Mouse (Mus musculus) midbrain, postnatal 0 days (tissue): ENCODE results near the gene Hmgcs1. TPM values are rescaled to one million over a fixed set of nuclear protein-coding genes. Genes with fewer than 3 reads are reported as not detected.
A peak's percentile ranks its signal among the peaks of the same experiment; 100 is the strongest.

Experiments
- ATAC-seq: fragments of 200-750 bp; cut with Nextera tagmentation; 2 replicates; pipeline ENCODE4 v1.8.0; 2017; ENCODE audit warnings: moderate number of reproducible peaks, mild to moderate bottlenecking, moderate TSS enrichment, moderate library complexity; ENCODE audit not compliant: low FRiP score
- DNase-seq: peaks from one replicate; pipeline ENCODE4 v3.0.0-alpha.2; 2015; ENCODE audit warnings: low spot score
- H3K27ac ChIP-seq: fragments of 300-500 bp; sonication (generic); 2 replicates; pipeline ENCODE4 v1.5.1; 2014; ENCODE audit warnings: low read depth, mild to moderate bottlenecking, low read length, mixed read lengths
- H3K27me3 ChIP-seq: fragments of 300-500 bp; sonication (generic); 2 replicates; pipeline ENCODE4 v1.6.1; 2014; ENCODE audit warnings: low read length, control low read depth, mixed read lengths; ENCODE audit not compliant: insufficient read depth
- H3K36me3 ChIP-seq: fragments of 300-500 bp; sonication (generic); 2 replicates; pipeline ENCODE4 v1.6.1; 2014; ENCODE audit warnings: low read length, control low read depth, mixed read lengths; ENCODE audit not compliant: insufficient read depth
- H3K4me1 ChIP-seq: fragments of 300-500 bp; sonication (generic); 2 replicates; pipeline ENCODE4 v1.6.1; 2014; ENCODE audit warnings: mild to moderate bottlenecking, control low read depth, antibody characterized with exemption, low read length, mixed read lengths; ENCODE audit not compliant: insufficient read depth
- H3K4me2 ChIP-seq: fragments of 300-500 bp; sonication (generic); 2 replicates; pipeline ENCODE4 v1.6.1; 2014; ENCODE audit warnings: low read depth, mild to moderate bottlenecking, low read length, mixed read lengths; ENCODE audit not compliant: poor library complexity, severe bottlenecking
- H3K4me3 ChIP-seq: fragments of 300-500 bp; sonication (generic); 2 replicates; pipeline ENCODE4 v1.5.1; 2014; ENCODE audit warnings: low read depth, mild to moderate bottlenecking, low read length, moderate library complexity
- H3K9ac ChIP-seq: fragments of 300-500 bp; sonication (generic); replicated peaks from 2 replicates; pipeline ENCODE4 v1.6.1; 2014; ENCODE audit warnings: mild to moderate bottlenecking, low read length, moderate library complexity, mixed read lengths; ENCODE audit not compliant: poor library complexity, severe bottlenecking
- H3K9me3 ChIP-seq: fragments of 300-500 bp; sonication (generic); 2 replicates; pipeline ENCODE4 v1.6.1; 2016; ENCODE audit warnings: low read length, control low read depth
- CTCF ChIP-seq: IDR thresholded peaks from 2 replicates; pipeline ENCODE4 v1.5.1; 2016; ENCODE audit warnings: antibody characterized with exemption, mild to moderate bottlenecking
- WGBS: fragments of 180-500 bp; shearing (Covaris S2); extraction: QIAGEN DNeasy Blood & Tissue Kit; methylation state at CpG from one replicate; pipeline ENCODE4 v1.1.7; 2014; 5-methylcytosine and 5-hydroxymethylcytosine counted together
- polyA plus RNA-seq: library from polyadenylated mRNA; unstranded; fragments of >200 nt; fragmentation: Nextera tagmentation; extraction: Ambion mirVana; gene quantifications from 2 replicates; pipeline ENCODE4 v1.2.1, GENCODE M21; 2015
- total RNA-seq: library from RNA; depleted of rRNA; stranded (reverse); fragments of >200 nt; gene quantifications from 2 replicates; pipeline ENCODE4 v1.2.3, GENCODE M21; 2014

Hmgcs1 gene
- total and polyA plus RNA-seq, 2 experiments from 2014 or later = 291 to 428 TPM

DNA sequence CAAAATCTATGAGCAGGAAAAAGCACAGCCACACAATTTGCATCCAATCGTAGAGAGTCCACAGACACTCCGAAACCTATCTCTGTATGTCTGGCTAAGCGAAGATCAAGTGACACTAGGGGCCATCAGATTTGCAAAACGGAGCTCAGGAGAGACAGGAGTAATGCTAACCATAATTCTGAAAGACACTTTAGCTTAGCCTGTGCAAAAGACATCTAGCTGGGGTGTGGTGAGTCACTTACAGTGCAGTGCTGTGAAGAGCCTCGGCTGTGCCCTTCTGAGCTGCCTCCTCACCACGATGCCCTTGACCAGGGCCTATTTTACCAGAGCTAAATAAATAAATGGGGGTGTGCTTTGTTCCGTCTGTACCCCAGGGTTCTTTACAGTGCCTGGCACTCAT lies 39.2 kb downstream of the Hmgcs1 start:
- ATAC-seq (no peak), DNase-seq (no peak)
- Histone ChIP-seq H3K4me1 (no peaks in the 10 kb centered on the region), H3K27me3 (no peaks in the 10 kb centered on the region), H3K9ac (no peak overlapping the region), H3K27ac (no peak overlapping the region), H3K36me3 (no peaks in the 10 kb centered on the region), H3K4me3 (no peak overlapping the region), H3K4me2 (no peak overlapping the region), H3K9me3 (no peaks in the 10 kb centered on the region)
- 93% methylated on average over 7 of the region's 7 CpGs for WGBS
- TF ChIP-seq CTCF = no peak

DNA sequence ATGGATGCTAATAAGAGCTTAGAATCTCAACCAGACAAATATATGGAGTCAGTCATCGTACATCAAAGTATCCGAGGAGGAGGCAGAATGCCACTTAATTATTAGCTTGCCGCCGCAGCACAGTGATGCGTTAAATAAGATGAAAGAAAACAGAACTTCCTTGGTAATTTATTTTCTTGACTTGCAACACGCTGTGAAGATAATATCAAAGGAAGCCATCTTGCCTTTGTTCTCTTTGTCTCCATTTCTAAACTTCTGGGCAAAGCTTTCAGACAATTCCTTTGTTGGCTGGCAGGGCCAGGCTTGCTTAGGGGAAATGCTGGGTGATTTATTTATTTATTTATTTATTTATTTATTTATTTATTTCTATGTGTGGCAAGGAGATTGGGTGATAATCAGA lies 41.3 kb downstream of the Hmgcs1 start:
- WGBS = 23% methylated on average over 6 of the region's 6 CpGs
- H3K27ac ChIP-seq = no peak overlapping the region
- H3K9ac ChIP-seq = no peak overlapping the region
- H3K4me2 ChIP-seq = no peak overlapping the region
- peak; percentile 21 for DNase-seq
- no peaks in the 10 kb centered on the region for H3K9me3 ChIP-seq
- H3K36me3 ChIP-seq = no peaks in the 10 kb centered on the region
- H3K4me3 ChIP-seq = no peak overlapping the region
- no peaks in the 10 kb centered on the region for H3K4me1 ChIP-seq
- TF ChIP-seq CTCF = no peak
- ATAC-seq = peak; percentile 52; the same call in 1 of the 2 replicates
- no peaks in the 10 kb centered on the region for H3K27me3 ChIP-seq

DNA sequence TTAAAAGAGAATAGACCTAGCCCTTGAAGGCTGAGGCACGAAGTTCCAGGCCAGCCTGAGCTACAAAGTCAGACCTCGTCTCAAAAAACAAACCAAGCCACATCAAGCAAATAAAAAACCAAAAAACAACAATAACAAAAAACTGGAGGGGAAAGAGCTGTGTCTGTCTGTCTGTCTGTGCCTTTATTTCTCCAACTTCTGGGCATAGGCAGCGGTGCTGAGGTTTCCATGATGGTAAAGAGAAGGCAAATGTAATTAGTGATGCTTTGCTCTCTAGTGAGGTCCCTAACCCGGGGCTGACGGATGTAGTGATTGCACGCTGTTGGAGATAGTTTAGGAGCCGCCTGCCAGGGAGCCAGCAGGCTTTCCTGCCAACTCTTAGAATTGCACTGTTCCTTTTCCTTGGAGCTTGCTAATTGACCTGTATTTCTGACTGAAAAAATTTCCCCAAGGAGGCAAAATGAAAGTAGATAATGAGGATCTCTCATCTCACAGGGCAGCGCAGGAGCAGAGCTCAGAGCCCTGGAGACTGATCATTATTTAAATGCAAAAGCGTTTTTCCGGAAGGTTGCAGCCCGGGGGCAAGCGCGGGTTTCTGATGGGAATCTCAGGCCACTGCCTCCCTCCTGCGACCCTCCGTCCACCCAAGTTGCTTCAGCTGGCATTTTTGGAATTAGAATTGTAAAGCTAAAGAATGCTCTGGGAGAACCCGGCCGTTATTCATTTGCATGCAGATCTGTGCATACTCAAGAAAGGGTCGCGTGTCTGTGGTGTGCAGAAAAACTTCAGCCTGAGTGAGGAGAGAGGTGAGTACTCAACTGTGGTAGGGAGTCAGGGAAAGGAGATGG lies 51.4 kb downstream of the Hmgcs1 start:
- peak overlapping the region; percentile 20 for H3K4me3 ChIP-seq
- no peak for TF ChIP-seq CTCF
- peak overlapping the region; percentile 45 for H3K4me2 ChIP-seq
- H3K36me3 ChIP-seq = no peaks in the 10 kb centered on the region
- ATAC-seq (no peak), DNase-seq (peak; percentile 54)
- no peaks in the 10 kb centered on the region for H3K27me3 ChIP-seq
- H3K27ac ChIP-seq = peak overlapping the region; percentile 43; the same call in 1 of the 2 replicates
- peak overlapping the region; percentile 42 for H3K9ac ChIP-seq
- 8% methylated on average over 19 of the region's 19 CpGs for WGBS
- no peaks in the 10 kb centered on the region for H3K9me3 ChIP-seq
- peaks cover 8% of the 10 kb centered on the region; the same call in 1 of the 2 replicates for H3K4me1 ChIP-seq

DNA sequence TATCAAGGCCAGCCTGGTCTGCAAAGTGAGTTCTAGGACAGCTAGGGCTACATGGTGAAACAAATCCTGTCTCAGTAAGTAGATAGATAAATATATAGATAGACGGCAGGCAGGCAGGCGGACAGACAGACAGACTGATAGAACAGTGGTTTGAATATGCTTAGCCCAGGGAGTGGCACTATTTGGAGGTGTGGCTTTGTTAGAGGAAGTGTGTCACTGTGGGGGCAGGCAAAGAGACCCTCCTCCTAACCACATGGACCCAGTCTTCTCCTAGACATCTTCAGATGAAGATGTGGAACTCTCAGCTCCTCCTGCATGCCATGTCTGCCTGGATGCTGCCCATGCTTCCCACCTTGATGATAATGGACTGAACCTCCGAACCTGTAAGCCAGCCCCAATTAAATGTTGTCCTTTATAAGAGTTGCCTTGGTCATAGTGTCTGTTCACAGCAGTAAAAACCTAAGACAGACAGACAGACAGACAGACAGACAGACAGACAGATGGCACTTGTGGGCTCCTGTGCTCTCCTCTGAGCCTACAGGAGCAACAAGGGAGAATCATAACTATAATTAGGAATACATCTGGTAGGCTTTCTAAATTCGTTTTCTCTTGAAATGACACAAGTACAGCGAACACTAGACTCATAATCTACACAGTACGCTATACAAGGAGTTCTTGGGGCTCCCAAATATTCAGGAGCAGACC lies 52.7 kb downstream of the Hmgcs1 start:
- Histone ChIP-seq H3K4me1 (peaks cover 8% of the 10 kb centered on the region; the same call in 1 of the 2 replicates), H3K27me3 (no peaks in the 10 kb centered on the region), H3K4me2 (no peak overlapping the region), H3K36me3 (no peaks in the 10 kb centered on the region), H3K27ac (no peak overlapping the region), H3K9ac (no peak overlapping the region), H3K9me3 (no peaks in the 10 kb centered on the region), H3K4me3 (no peak overlapping the region)
- TF ChIP-seq CTCF = no peak
- ATAC-seq = no peak
- 93% methylated on average over 6 of the region's 6 CpGs for WGBS
- DNase-seq = no peak

DNA sequence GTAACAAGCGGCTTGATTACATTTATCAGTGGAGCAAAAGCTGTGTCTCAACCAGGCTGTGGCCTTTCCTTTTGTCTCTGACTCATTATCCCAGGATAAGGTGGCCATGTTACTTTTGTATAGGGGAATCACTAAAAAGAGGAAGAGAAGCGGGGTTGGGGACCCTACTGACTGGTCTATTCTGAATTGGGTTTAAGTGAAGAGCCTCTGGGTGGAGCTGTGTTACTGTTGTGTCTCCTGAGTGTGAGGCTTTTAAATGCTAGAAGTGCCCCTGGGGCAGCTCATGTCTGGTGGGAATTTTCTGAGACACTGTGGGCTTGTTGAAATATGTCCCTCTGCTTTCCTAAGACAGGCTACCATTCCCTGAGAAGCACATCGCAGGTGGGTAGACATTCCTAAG lies 53.3 kb downstream of the Hmgcs1 start:
- no peak for ATAC-seq
- WGBS = 77% methylated on average over 3 of the region's 3 CpGs
- H3K27ac ChIP-seq = no peak overlapping the region

DNA sequence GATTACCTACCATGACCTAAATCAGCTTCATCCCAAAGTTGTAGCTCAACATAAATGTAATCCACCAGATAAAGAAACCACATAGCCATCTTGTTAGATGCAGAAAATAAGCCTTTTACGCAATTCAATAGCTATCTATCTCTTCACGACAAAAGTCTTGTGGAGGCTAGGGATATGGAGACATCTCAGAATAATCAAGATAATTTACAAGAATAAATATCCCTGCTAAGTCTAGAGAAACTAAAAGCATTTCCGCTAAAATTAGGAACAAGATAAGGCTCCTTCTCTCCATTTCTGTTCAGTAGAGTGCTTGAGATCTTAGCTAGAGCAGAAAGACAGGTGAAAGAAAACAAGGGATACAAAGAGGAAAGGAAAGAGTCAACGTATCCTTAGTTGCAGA lies 56.8 kb downstream of the Hmgcs1 start:
- H3K27me3 ChIP-seq = no peaks in the 10 kb centered on the region
- H3K36me3 ChIP-seq = no peaks in the 10 kb centered on the region
- H3K9me3 ChIP-seq = no peaks in the 10 kb centered on the region
- H3K9ac ChIP-seq = no peak overlapping the region
- H3K4me2 ChIP-seq = no peak overlapping the region
- no peak for DNase-seq
- no peak overlapping the region for H3K27ac ChIP-seq
- ATAC-seq = no peak
- H3K4me1 ChIP-seq = peaks cover 2% of the 10 kb centered on the region; the same call in 1 of the 2 replicates
- 90% methylated on average over 4 of the region's 4 CpGs for WGBS
- no peak for TF ChIP-seq CTCF
- H3K4me3 ChIP-seq = no peak overlapping the region

More for the DNA sequence above, 53.3 kb downstream of the Hmgcs1 start:
- Histone ChIP-seq H3K9ac (no peak overlapping the region), H3K36me3 (no peaks in the 10 kb centered on the region), H3K4me2 (no peak overlapping the region), H3K4me3 (no peak overlapping the region), H3K9me3 (no peaks in the 10 kb centered on the region), H3K27me3 (no peaks in the 10 kb centered on the region), H3K4me1 (peaks cover 8% of the 10 kb centered on the region; the same call in 1 of the 2 replicates)
- TF ChIP-seq CTCF = no peak
- no peak for DNase-seq
